Mouse (Mus musculus) ES-Bruce4 (cell line): ENCODE measurements around the gene Smad5.

Experiments used
- CTCF ChIP-seq: IDR thresholded peaks from one replicate; pipeline ENCODE4 v1.8.1; 2011; ENCODE audit warnings: low read depth, low read length
- EP300 ChIP-seq: IDR thresholded peaks from 2 replicates; pipeline ENCODE4 v1.6.1; 2011; ENCODE audit warnings: low read depth, low read length; ENCODE audit not compliant: insufficient read depth

- TF ChIP-seq CTCF (peak; percentile 52), EP300 (no peak)
These were observed 53.1 kb downstream of the Smad5 start for GRCm38 (mm10) chr13:56755871-56756270.
